Mouse (Mus musculus): ENCODE results near the gene Snap23. TPM values are rescaled to one million over a fixed set of nuclear protein-coding genes. Genes with fewer than 3 reads are reported as not detected.

Snap23 gene
- polyA plus RNA-seq (2015; fragmentation: Nextera tagmentation; extraction: Ambion mirVana): 46.4 and 48.0 TPM in 2 replicates

- peak within 1 kb of the TSS; percentile 81 for H3K4me3 ChIP-seq
- under 1% methylated on average over 42 of the region's 42 CpGs for WGBS
- no peaks in the 10 kb centered on the region for H3K27me3 ChIP-seq (replicated peaks)
- ATAC-seq (ENCODE audit: extremely low read depth, insufficient number of reproducible peaks, low FRiP score, low TSS enrichment): peak; percentile 92
- H3K4me1 ChIP-seq: peaks cover 27% of the 10 kb centered on the region
- H3K36me3 ChIP-seq: peaks cover 14% of the 10 kb centered on the region
- H3K9ac ChIP-seq: peak within 1 kb of the TSS; percentile 89
- peak within 1 kb of the TSS; percentile 87 for H3K4me2 ChIP-seq
- no peaks in the 10 kb centered on the region for H3K9me3 ChIP-seq
- peak within 1 kb of the TSS; percentile 90 for H3K27ac ChIP-seq (replicated peaks)
Observed at GRCm38 (mm10) chr2:120566886-120567797, at the start of gene Snap23. Gene Snap23, plus strand, starts transcription at chr2:120567671.

GRCm38 (mm10) chr2:120518547-120519210, 48.8 kb upstream of the Snap23 start:
- no peak overlapping the region for H3K4me2 ChIP-seq
- no peak overlapping the region for H3K4me3 ChIP-seq
- H3K27me3 ChIP-seq (replicated peaks): no peaks in the 10 kb centered on the region
- 84% methylated on average over 5 of the region's 5 CpGs for WGBS
- no peaks in the 10 kb centered on the region for H3K9me3 ChIP-seq
- ATAC-seq (ENCODE audit: extremely low read depth, insufficient number of reproducible peaks, low FRiP score, low TSS enrichment): no peak
- H3K27ac ChIP-seq (replicated peaks): no peak overlapping the region
- no peaks in the 10 kb centered on the region for H3K4me1 ChIP-seq
- H3K9ac ChIP-seq: no peak overlapping the region
- peaks cover 98% of the 10 kb centered on the region for H3K36me3 ChIP-seq

- H3K36me3 ChIP-seq: peaks cover 100% of the 10 kb centered on the region
- H3K4me3 ChIP-seq: no peak overlapping the region
- H3K4me1 ChIP-seq: 0 out of 2 replicates have a peak, but pooled peaks cover 4% of the 10 kb centered on the region
- H3K9ac ChIP-seq: no peak overlapping the region
- H3K4me2 ChIP-seq: no peak overlapping the region
- ATAC-seq (ENCODE audit: extremely low read depth, insufficient number of reproducible peaks, low FRiP score, low TSS enrichment): no peak
- H3K27ac ChIP-seq (replicated peaks): no peak overlapping the region
- no peaks in the 10 kb centered on the region for H3K9me3 ChIP-seq
- H3K27me3 ChIP-seq (replicated peaks): no peaks in the 10 kb centered on the region
- WGBS: 85% methylated on average over 5 of the region's 5 CpGs
Observed at GRCm38 (mm10) chr2:120526771-120527170, 40.7 kb upstream of the Snap23 start.

- H3K27me3 ChIP-seq (replicated peaks): no peaks in the 10 kb centered on the region
- ATAC-seq (ENCODE audit: extremely low read depth, insufficient number of reproducible peaks, low FRiP score, low TSS enrichment): no peak
- no peak overlapping the region for H3K4me3 ChIP-seq
- H3K27ac ChIP-seq (replicated peaks): no peak overlapping the region
- no peak overlapping the region for H3K4me2 ChIP-seq
- H3K9ac ChIP-seq: no peak overlapping the region
- peaks cover 8% of the 10 kb centered on the region; the same call in 1 of the 2 replicates for H3K4me1 ChIP-seq
- no peaks in the 10 kb centered on the region for H3K9me3 ChIP-seq
- H3K36me3 ChIP-seq: peaks cover 99% of the 10 kb centered on the region
Observed at GRCm38 (mm10) chr2:120529531-120529930, 37.9 kb upstream of the Snap23 start.

- Histone ChIP-seq H3K27ac (replicated peaks) (no peak overlapping the region), H3K36me3 (peaks cover 94% of the 10 kb centered on the region), H3K9ac (no peak overlapping the region), H3K4me3 (no peak overlapping the region), H3K4me2 (no peak overlapping the region), H3K9me3 (no peaks in the 10 kb centered on the region), H3K4me1 (peaks cover 8% of the 10 kb centered on the region; the same call in 1 of the 2 replicates), H3K27me3 (replicated peaks) (no peaks in the 10 kb centered on the region)
- ATAC-seq (ENCODE audit: extremely low read depth, insufficient number of reproducible peaks, low FRiP score, low TSS enrichment): no peak
- WGBS: 84% methylated on average over 4 of the region's 4 CpGs
Observed at GRCm38 (mm10) chr2:120531223-120531622, 36.2 kb upstream of the Snap23 start.

GRCm38 (mm10) chr2:120539333-120539732, 28.1 kb upstream of the Snap23 start:
- H3K9ac ChIP-seq: peak overlapping the region; percentile 72
- H3K4me3 ChIP-seq: peak overlapping the region; percentile 48
- no peak for ATAC-seq (ENCODE audit: extremely low read depth, insufficient number of reproducible peaks, low FRiP score, low TSS enrichment)

GRCm38 (mm10) chr2:120539778-120540208, 27.7 kb upstream of the Snap23 start:
- Histone ChIP-seq H3K27ac (replicated peaks) (peak overlapping the region; percentile 95), H3K4me2 (peak overlapping the region; percentile 68), H3K9me3 (no peaks in the 10 kb centered on the region), H3K4me3 (peak overlapping the region; percentile 48), H3K4me1 (peaks cover 22% of the 10 kb centered on the region), H3K9ac (peak overlapping the region; percentile 72; the same call in 1 of the 2 replicates), H3K36me3 (peaks cover 30% of the 10 kb centered on the region), H3K27me3 (replicated peaks) (no peaks in the 10 kb centered on the region)
- ATAC-seq (ENCODE audit: extremely low read depth, insufficient number of reproducible peaks, low FRiP score, low TSS enrichment): peak; percentile 74; the same call in 1 of the 2 replicates
- 17% methylated on average over 1 of the region's 1 CpGs for WGBS

More at GRCm38 (mm10) chr2:120539333-120539732, 28.1 kb upstream of the Snap23 start:
- WGBS: 43% methylated on average over 3 of the region's 3 CpGs
- Histone ChIP-seq H3K4me1 (peaks cover 22% of the 10 kb centered on the region), H3K9me3 (no peaks in the 10 kb centered on the region), H3K27ac (replicated peaks) (peak overlapping the region; percentile 95), H3K36me3 (peaks cover 30% of the 10 kb centered on the region), H3K27me3 (replicated peaks) (no peaks in the 10 kb centered on the region), H3K4me2 (peak overlapping the region; percentile 68)

- no peak for ATAC-seq (ENCODE audit: extremely low read depth, insufficient number of reproducible peaks, low FRiP score, low TSS enrichment)
- Histone ChIP-seq H3K36me3 (peaks cover 46% of the 10 kb centered on the region), H3K4me1 (peaks cover 14% of the 10 kb centered on the region), H3K4me3 (no peak overlapping the region), H3K27ac (replicated peaks) (no peak overlapping the region), H3K27me3 (replicated peaks) (no peaks in the 10 kb centered on the region), H3K4me2 (no peak overlapping the region), H3K9me3 (no peaks in the 10 kb centered on the region), H3K9ac (no peak overlapping the region)
- WGBS: 86% methylated on average over 2 of the region's 2 CpGs
Observed at GRCm38 (mm10) chr2:120544732-120545131, 22.7 kb upstream of the Snap23 start.

- Histone ChIP-seq H3K9ac (no peak overlapping the region), H3K27ac (replicated peaks) (no peak overlapping the region), H3K9me3 (no peaks in the 10 kb centered on the region), H3K4me1 (peaks cover 4% of the 10 kb centered on the region; the same call in 1 of the 2 replicates), H3K27me3 (replicated peaks) (no peaks in the 10 kb centered on the region), H3K4me2 (no peak overlapping the region), H3K4me3 (no peak overlapping the region), H3K36me3 (peaks cover 58% of the 10 kb centered on the region)
- WGBS: 76% methylated on average over 3 of the region's 3 CpGs
- ATAC-seq (ENCODE audit: extremely low read depth, insufficient number of reproducible peaks, low FRiP score, low TSS enrichment): no peak
Observed at GRCm38 (mm10) chr2:120556868-120557267, 10.6 kb upstream of the Snap23 start.

GRCm38 (mm10) chr2:120558813-120559212, 8.7 kb upstream of the Snap23 start:
- H3K27ac ChIP-seq (replicated peaks): no peak overlapping the region
- ATAC-seq (ENCODE audit: extremely low read depth, insufficient number of reproducible peaks, low FRiP score, low TSS enrichment): no peak

GRCm38 (mm10) chr2:120561524-120561923, 5.9 kb upstream of the Snap23 start:
- ATAC-seq (ENCODE audit: extremely low read depth, insufficient number of reproducible peaks, low FRiP score, low TSS enrichment): no peak
- H3K9ac ChIP-seq: no peak overlapping the region; the same call in 1 of the 2 replicates
- H3K9me3 ChIP-seq: no peaks in the 10 kb centered on the region
- no peak overlapping the region for H3K4me3 ChIP-seq
- peaks cover 20% of the 10 kb centered on the region for H3K36me3 ChIP-seq
- no peak overlapping the region for H3K27ac ChIP-seq (replicated peaks)
- peak overlapping the region; percentile 77; the same call in 1 of the 2 replicates for H3K4me2 ChIP-seq
- 88% methylated on average over 1 of the region's 1 CpGs for WGBS
- H3K4me1 ChIP-seq: peaks cover 18% of the 10 kb centered on the region
- H3K27me3 ChIP-seq (replicated peaks): no peaks in the 10 kb centered on the region

More at GRCm38 (mm10) chr2:120558813-120559212, 8.7 kb upstream of the Snap23 start:
- H3K36me3 ChIP-seq: peaks cover 40% of the 10 kb centered on the region
- H3K4me2 ChIP-seq: no peak overlapping the region
- H3K27me3 ChIP-seq (replicated peaks): no peaks in the 10 kb centered on the region
- peaks cover 15% of the 10 kb centered on the region for H3K4me1 ChIP-seq
- no peak overlapping the region for H3K9ac ChIP-seq
- H3K4me3 ChIP-seq: no peak overlapping the region
- WGBS: 70% methylated on average over 3 of the region's 3 CpGs
- H3K9me3 ChIP-seq: no peaks in the 10 kb centered on the region
